Mouse (Mus musculus) 3T3-L1 (cell line): ENCODE data around the gene Bod1l.

Experiments
- DNase-seq: peaks from one replicate; pipeline ENCODE4 v3.0.0-alpha.2; 2015; ENCODE audit warnings: low read depth, low spot score

Gene Bod1l

DNA sequence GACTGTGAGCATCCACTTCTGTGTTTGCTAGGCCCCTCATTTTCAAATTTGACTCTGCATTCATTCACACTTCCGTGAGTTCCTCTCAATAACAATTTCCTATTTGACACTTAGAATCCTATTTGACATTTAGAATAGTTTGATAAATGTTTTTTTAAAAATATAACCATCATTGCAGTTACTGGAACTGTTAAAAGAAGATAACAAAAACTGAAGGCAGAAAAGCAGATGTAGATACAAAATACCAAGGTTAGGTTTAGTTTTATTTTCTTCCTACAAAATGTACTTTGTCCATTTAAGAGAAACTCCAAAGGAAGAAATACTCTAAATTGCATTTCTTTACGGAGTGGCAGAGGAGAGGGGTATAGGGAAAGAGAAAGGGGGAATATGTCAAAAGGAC, 42.5 kb downstream of the Bod1l start:
- no peak for DNase-seq

DNA sequence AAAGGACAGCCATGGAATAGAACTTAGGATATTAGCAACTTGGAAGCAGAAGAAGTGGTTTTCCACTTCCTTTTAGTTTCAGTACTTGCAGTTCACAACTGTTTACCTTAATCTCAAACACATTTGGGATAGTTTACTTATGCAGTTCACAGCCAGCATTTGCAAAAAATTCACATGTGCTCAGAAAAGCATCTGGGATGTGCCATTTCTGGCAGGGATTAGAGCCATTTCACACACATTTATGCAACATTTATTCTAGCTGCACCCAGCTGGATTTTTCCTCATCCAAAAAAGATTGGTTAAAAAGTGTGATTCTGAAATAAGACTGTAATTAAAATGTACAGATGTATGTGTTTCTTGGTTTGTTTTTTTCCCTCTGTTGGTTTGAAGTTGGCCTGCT, 49.7 kb downstream of the Bod1l start:
- DNase-seq, result no peak

DNA sequence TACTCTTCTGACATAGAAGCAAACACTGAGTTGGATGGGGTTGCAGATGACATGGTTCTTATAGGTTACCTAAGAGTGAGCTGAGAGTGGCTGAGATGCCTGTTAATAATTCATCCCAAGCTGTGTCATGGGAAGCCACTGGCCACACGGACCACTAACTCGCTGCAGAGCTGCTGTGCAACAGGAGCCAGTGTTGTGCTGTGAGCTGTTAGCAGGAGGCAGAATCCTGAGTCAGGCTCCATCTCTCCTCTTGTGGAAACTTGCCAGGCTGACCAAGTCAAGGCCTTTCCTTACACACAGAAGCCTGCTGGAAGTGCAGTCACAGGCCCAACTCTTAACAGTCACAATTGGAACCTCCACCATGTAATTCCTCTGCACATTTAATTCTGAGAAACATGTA, 53.6 kb downstream of the Bod1l start:
- no peak for DNase-seq

DNA sequence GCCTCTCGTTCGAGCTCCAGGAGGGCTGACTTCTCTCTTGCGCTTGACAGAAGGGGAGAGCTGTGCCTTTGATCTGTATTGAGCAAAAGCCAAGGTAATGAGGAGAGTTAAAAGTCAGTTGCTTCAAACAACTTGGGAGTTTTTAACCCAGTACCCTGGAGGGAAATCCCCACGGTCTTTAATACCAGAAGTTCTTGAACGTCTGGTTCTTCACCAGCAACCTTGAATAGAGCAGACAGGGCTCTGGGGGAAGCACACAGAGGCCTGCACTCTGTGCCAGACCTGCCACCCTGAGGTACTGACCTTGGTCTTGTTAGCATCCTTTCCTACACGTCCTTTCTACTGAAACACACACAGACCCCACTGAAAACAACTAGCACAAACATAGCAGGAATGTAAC, 55.2 kb downstream of the Bod1l start:
- no peak for DNase-seq

DNA sequence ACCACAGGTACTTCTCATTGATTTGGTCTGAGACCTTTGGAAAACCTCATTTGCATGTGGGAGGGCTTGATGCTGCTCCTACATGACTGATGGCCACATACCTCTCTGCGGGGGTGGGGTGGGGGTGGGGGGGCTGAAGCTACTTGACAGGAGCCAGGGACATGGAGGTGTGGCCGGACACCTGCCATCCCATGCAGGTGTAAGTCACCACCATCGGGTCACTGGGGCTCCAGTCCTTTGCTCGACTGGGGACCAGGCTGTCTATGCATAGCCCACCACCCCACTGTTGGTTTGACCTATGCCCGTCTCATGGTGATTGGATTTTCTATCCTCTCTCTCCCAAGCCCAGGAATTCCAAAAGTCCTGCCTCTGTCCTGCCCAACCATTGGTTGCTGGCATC, 62.2 kb downstream of the Bod1l start:
- DNase-seq, result no peak

DNA sequence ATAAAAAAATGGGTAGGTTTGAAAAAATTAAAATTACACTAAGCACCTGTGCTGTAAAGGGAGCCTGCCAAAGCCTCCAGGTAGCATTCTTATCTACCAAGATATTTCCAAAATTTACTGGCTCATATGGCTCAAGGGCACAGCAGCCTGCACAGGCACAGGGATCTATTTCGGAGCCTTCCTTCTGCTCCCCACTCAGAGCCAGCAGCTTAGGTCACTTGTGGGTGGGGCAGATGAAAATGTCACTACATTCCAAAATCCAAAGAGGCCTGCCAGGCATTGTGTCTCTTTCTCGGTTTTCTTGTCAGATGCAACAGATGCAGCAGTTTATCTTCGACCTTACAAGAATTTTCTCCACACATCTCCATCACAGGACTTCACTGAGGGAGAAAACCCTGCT, 64.1 kb downstream of the Bod1l start:
- DNase-seq, result no peak

DNA sequence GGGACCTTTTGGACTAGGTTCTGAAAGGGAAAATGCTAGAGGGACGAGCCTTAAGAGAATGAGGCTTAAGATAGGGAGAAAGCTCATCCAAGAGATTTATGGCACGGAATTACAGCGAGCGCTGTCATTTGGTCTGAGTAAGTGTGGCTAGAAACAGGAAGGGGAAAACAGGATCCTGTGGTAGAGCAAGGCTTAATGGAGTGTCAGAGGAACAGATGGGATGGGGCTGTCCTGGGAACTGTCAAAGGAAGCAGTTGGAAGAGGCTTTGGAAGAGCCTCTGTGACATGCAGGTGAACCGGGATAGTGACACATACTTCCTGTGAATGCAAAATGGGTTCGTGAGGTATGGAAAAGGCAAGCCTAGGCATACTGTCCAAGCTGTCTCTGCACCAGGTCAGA, 68.4 kb downstream of the Bod1l start:
- DNase-seq, result no peak

DNA sequence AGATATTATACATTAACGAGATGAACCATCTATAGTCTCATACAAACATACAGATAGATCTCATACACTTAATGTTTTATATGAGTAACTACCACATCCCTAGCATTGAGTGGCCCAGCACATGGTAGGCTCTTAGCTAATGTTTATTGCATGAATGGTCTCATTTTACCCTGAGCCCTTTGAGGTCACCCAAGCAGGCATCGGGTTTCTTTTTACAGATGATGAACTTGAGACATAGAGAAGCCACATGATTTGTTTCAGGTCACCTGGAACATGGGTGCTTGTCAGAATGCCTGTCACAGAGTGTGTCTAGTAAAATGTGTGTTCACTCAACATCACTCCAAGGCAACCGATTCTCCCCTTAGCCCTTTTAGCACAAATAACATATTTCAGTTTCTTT, 68.8 kb downstream of the Bod1l start:
- no peak for DNase-seq

DNA sequence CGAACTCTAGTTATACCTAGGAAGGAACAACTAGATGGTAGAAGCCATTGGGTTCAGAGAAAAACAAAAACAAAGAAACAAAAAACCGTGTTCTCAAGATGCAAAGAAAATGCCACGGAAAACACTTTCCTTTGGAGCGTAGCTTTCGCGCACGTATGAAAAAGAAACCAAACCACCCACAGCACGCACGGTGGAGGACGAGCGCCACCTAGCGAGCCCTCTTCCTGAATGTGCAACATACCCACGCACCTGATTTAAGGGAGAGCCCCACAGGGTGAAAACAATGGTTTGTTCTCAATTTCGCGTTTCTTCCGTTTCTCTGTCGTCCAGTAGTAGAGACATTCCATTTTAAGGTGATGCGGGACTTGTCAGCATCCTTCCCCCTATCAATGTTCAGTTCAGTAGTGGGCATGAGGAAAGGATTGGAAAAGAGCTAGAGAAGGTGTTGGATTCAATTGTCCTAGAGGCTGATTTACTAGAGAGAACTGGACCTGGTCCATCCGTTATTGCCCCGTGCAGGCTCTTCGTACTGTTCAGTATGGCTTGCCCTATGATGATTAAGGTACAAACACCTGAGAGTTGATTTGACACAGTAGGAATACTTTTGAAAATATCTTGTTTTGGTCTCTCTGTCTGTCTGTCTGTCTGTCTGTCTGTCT, 75.6 kb downstream of the Bod1l start:
- DNase-seq, result peak; percentile 94

DNA sequence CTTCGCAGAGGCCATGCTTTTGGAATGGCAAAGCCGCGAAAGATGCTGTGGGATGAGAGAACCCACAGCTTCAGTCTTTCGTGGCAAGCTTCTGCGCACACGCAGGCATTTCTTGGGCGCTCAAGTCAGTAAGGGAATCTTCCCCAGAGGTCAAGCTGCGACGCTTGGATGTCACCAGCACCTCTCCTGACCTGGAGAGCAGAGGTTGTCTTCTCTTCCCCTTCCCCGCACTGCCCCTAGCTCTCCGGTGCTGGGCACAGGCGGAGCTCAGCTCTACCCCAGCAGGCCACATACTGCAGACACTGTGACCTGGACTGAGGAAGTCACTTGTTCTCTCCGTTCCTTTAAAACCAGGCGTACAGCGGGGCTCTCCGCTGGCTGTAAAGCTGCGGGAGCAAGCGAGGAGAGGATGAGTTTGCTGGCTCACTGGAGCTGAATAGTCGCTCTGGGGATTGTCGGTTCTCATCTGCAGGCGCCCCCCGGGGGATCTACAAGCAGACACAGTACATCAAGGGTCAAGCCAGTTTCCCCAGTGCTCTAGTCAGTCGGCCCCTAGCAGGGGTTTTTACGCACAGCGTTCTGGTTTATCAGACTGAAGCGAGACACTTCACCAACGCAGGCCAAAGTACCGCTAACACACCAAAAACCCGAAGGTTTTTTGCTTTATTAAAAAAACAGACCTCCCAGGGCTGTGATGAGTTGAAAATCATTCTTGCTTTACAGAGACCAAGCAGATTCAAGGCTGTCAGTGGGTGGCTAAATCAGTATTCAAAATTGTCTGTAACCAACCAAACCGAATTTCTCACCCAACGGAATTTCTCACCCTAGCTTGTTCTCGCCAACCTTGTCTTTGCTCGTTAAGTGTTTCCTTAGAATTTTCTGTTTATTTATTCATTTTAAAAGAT, 76.6 kb downstream of the Bod1l start:
- no peak for DNase-seq

DNA sequence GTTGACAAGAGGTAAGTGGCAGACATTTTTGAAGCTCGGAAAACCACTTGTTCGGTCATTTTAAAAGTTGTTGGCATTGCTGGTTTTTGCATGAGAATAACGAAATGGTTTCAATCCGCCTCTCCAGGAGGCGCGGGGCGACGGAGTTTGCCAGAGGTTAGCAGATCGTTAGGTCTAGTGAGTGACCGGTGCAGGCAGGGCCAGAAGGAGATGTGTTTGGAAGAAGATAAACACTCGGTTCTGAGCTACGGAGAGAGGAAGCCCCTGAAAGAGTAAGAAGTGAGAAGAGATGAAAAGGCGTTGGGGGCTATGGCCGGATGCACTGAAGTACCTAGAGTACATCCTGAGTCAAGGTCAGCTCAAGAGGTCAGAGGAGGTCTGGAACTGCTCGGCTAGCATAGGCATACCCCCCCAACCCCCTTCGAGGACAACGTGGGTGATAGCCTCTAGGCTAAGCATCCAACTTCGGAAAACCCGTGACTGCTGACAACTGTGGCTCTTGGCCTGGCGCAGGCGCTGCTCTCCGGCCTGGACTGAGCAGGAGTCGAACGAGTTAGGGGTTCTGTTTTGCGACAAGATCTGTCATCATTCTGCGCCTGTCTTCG, 77.6 kb downstream of the Bod1l start:
- no peak for DNase-seq

DNA sequence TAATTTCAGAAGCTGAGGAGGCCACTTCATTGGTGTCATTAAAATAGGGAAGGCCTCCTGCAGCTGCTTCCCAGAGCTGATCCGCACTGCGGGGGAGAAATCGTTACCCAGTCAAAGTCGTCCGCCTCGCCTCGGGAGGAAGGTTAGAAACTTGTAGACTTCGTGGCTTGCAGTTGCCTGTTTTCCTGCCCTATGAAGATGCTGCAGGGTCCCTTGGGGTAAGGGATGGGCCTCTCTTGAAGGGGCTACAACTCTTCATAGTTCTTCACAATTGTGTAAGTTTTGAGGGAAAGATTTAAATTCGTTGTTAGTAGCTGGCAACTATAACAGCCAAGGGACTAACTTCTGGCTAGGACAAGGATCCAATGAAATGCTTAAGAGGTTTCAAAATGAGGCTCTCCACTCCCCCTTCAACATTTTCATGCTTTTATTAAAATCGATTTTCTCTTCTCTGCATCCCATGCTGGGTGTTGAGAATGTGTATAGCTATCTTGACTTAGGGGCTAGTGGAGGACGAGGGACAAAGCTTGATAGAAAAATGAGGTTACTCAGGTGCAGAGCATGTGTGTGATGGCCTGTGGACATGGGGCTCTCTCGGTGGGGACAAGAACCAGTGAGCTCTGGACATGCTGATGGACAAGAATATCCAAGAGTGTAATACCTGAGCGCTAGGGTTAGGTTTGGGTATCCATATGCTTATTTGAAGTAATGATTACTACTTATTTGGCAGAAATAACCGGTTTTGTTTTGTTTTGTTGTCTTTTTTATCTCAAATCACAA, 78.3 kb downstream of the Bod1l start:
- DNase-seq, result no peak

DNA sequence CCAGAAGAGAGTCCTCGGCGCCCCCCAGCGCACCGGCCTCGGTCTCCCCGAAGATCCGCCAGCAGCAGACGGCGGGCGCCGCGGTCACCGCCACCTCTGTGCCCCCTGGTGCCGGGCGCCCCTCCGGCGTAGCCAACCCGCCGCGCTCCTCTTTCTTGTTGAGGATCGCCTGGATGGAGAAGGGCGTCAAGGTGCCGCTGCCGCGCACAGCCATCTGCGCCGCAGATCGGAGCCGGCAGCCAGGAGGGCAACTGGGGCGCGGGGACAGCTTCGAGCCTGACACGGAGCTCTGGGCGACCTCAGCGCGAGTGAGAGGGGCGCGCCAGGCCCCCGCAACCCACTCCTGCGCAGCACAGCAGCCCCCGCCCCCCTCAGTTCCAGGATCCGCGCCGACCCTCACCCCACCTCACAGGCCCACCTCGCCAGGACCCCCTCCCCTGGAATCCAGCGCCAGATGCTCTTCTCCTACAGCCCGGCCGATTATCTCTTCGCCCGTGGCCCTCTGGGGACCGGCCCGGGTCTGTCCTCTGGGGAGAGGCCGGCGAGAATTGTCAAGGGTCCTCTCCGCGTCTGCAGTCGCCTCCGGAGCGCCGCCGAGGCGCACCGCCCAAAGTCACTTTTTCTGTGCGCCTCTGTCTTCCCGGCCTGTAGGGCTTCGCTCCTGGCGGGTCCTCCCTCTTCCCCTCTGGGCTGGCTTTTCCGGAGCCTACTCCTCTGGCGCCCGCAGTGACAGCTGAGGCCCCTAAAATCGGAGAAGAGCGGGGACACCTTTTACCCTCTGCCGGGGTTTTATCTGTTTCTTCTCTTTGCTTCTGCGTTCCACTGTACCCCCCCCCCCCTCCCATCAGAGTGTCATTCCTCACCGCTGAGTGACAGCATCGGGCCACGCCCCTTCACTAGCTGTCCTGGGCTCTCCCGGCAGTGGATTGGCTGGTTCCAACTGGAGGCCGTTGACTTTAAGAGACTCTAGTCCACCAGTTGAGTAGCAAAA, 80.1 kb downstream of the Bod1l start, which contains the start of gene Nkx3-2:
Gene Nkx3-2, minus strand, starts transcription at position 771 of the 991 bp plus-strand sequence.
- no peak for DNase-seq

DNA sequence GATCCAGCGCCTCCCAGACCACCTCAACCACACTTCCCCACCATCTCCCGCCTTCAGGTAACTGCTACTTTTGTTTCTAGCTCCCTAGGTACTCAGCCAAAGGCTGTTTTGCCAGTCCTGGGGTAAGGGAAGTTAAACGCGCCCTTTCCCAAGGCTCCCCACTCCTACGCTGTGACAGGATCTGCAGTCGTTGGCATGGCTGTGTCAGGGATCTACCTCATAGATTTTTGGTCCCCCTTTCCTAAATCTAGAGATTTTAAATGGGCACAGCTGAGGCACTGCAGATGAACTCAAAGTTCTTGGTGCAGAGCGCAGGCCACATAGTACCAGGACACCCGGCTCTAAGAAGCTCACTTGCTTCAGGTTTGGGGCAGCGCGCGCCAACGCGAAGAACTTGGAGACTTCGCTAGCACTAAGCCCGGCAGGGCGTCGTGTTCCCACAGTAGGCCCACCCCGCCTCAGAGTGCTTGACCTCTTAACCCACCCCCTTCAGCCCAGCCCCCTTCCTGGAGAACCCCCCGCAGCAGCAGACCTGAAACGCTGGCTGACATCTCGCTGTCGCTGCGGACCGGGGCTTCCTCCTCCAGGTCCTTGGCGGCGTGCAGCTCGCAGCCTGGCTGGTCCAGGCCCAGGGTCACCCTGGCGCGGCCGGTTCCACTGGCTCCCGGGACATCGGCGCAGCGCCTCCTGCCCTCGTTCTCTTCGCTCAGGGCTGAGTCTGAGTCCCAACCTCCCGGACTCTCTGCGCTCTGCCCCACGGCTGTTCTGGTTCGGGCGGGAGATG, 81.0 kb downstream of the Bod1l start:
- no peak for DNase-seq

DNA sequence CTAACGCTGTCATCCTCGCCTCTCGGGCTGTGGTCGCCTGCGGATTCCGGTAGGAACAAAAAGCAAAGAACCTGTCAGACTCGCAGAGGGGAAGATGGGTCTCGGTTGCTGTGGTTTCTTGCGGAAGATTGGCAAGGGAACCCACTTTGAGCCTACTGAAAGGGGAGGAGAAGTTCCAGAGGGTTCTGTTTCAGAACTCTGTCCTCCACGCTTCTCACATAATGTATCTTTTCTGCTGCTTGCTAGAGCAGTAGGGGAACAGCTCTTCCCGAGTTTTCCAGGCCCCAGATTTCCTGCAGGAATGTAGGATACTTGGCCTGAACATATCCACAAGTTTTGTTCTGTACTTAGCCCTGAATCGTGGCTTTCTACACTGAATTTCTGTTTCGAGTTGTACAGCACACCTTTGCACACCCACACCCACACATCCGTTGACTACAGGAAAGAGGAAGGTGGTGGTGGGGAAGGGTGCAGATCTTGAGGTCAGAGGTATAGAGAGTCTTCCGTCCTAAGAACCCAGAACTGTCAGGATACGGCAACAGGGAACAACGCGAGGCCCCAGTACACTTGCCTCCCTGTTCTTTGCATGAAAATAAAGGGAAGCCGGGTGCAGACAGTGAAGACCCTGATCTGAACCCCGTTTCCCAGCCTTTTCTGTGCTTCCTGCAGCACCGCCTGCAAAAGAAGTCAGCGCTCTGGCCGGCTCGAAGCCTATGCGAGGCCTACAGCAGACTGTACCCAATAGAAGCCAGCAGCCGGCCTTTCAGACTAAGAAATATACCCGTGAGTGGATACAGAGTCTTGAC, 81.8 kb downstream of the Bod1l start:
- DNase-seq, result no peak

DNA sequence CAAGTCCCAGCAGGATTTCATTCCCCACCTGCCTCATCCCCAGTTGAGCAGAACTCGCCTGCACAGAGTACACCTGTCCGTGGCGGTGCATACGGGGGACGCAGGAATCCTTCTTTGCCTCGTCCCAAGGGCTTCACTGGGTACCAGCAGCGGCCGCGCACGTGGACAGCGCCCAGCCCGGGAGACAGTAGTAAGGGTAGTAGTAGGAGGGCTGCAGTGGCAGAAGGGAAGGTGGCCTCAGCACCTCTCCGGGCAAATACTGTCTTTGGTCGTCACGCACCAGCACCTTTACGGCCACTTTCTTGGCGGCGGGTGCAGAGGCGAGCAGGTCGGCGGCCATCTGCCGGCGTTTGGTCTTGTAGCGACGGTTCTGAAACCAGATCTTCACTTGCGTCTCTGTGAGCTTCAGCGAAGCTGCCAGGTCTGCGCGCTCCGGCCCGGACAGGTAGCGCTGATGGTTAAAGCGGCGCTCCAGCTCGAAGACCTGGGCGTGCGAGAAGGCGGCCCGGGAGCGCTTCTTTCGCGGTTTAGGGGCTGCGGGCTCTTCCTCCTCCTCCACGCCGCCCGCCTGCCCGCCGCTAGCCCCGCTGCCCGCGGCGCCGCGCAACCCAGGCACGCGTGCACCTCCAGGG, 82.5 kb downstream of the Bod1l start:
- DNase-seq, result no peak

DNA sequence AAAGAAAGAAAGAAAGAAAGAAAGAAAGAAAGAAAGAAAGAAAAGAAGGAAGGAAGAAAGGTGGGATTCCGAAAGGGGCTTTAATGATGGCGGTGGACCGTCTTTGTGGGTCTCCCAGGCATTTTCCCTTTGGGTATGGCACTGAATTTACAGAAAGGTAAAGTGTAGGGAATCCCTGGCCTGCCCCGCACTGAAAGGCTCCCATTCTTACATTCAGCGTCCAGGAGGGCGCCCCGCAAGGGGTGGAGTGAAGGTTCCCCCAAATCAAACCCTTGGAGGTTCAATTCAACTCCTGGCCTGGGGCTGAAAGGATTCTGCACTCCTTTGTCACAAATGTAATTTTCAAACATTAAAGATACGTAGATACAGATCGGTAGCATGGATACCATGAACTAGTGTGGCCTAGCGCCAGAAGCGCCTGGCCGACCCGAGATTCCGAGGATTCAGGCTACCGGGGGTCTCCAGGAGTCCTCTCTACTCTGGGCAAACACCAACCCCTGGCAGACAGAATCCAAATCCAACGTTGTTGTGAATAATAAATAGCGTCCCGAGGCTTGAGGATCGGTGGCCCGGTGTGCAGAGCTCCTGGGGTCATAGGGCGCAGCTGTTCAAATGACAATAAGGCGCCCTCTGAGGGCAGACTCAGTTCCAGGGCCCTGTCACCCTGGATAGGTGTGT, 83.1 kb downstream of the Bod1l start:
- DNase-seq, result no peak

DNA sequence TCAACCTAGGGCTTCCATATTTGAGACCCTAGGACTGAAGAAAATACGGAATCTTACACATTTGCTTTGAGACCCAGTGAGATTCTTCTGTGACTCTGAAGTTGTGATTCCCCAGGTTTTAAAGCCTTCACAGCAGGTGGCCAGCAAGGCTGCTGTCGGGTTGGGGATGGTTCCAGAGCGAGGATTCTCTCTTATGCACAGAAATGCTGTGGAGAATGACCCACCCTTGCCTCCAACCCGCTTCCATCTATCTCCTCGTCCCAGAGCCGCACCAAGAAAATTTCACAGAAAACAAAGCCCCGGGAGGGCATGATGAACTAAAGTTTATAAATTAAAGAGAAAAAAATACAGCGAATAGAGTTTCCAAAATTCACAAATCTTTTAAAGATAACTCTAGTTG, 84.0 kb downstream of the Bod1l start:
- no peak for DNase-seq
